Mouse (Mus musculus) lung, postnatal 4 days (tissue): ENCODE measurements around the gene Fam13c.
A peak's percentile ranks its signal among the peaks of the same experiment; 100 is the strongest.
"Not testable (repeated sequence)": the region's sequence is repeated elsewhere in the genome, so short reads cannot be mapped to it uniquely, and the experiment has no call there.

Experiments
- DNase-seq, 2 experiments: peaks; one replicate each; pipeline ENCODE4 v3.0.0; 2021

Fam13c gene

GRCm38 (mm10) chr10:70439676-70440521 lies at the start of gene Fam13c:
TSS of gene Fam13c (plus strand) at chr10:70440481.
- DNase-seq = peak; percentile 19 to 28

- DNase-seq = no peak
These were observed 44.4 kb upstream of the Fam13c start for GRCm38 (mm10) chr10:70395900-70396299.

GRCm38 (mm10) chr10:70398224-70398623 lies 42.1 kb upstream of the Fam13c start:
- no peak for DNase-seq

GRCm38 (mm10) chr10:70402006-70402405 lies 38.3 kb upstream of the Fam13c start:
- no peak for DNase-seq

GRCm38 (mm10) chr10:70402711-70403110 lies 37.6 kb upstream of the Fam13c start:
- no peak for DNase-seq

- DNase-seq = no peak
These were observed 22.3 kb upstream of the Fam13c start for GRCm38 (mm10) chr10:70417811-70418486.

- DNase-seq = no peak
These were observed 20.7 kb upstream of the Fam13c start for GRCm38 (mm10) chr10:70419282-70420264.

- DNase-seq = no peak
These were observed 13.9 kb upstream of the Fam13c start for GRCm38 (mm10) chr10:70426373-70426772.

GRCm38 (mm10) chr10:70428121-70428662 lies 12.1 kb upstream of the Fam13c start:
- peak in 1 of 2 experiments; percentile 7 for DNase-seq

GRCm38 (mm10) chr10:70429341-70429740 lies 10.9 kb upstream of the Fam13c start:
- DNase-seq = no peak

- no peak for DNase-seq
These were observed 6.9 kb upstream of the Fam13c start for GRCm38 (mm10) chr10:70433334-70433733.

- not testable (repeated sequence) for DNase-seq
These were observed 6.5 kb upstream of the Fam13c start for GRCm38 (mm10) chr10:70433736-70434135.

GRCm38 (mm10) chr10:70436656-70437055 lies 3.6 kb upstream of the Fam13c start:
- no peak for DNase-seq

GRCm38 (mm10) chr10:70437289-70437688 lies 3.0 kb upstream of the Fam13c start:
- peak; percentile 65 to 80 for DNase-seq

GRCm38 (mm10) chr10:70440639-70441461 lies 569 bp downstream of the Fam13c start:
- peak; percentile 57 to 62 for DNase-seq

- DNase-seq = no peak
These were observed 1.9 kb downstream of the Fam13c start for GRCm38 (mm10) chr10:70442156-70442555.

GRCm38 (mm10) chr10:70442623-70443022 lies 2.3 kb downstream of the Fam13c start:
- no peak for DNase-seq

GRCm38 (mm10) chr10:70447787-70448186 lies 7.5 kb downstream of the Fam13c start:
- DNase-seq = no peak

GRCm38 (mm10) chr10:70449206-70449605 lies 8.9 kb downstream of the Fam13c start:
- no peak for DNase-seq

- DNase-seq = no peak
These were observed 15.6 kb downstream of the Fam13c start for GRCm38 (mm10) chr10:70455886-70456305.

GRCm38 (mm10) chr10:70458574-70459263 lies 18.4 kb downstream of the Fam13c start:
- DNase-seq = no peak
